Mouse (Mus musculus) cerebellum, adult 9-11 months (tissue): ENCODE results near the gene Habp2.
"Not testable (repeated sequence)": the region's sequence is repeated elsewhere in the genome, so short reads cannot be mapped to it uniquely, and the experiment has no call there.

Source experiments
- DNase-seq: peaks from one replicate; pipeline ENCODE4 v3.0.0; 2022

Habp2 gene

DNA sequence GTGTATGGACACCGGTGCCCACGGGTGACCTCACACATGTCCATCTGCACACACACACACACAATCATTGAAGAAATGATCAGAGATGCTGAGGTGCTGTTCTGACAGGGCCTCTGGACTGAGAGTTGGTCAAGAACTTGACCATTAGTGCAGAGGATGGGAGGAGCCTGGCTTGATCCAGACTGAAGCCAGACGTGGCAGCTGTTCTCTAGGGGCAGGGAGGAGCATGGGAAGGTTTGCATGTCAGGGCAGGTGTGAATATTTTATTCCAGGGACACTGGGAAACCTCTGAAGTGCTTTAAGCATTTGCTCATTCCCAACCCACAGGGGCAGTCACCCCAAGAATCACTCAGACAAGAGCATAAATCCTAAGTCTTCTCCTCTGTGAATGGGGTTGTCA, 10.3 kb downstream of the Habp2 start:
- no peak for DNase-seq

DNA sequence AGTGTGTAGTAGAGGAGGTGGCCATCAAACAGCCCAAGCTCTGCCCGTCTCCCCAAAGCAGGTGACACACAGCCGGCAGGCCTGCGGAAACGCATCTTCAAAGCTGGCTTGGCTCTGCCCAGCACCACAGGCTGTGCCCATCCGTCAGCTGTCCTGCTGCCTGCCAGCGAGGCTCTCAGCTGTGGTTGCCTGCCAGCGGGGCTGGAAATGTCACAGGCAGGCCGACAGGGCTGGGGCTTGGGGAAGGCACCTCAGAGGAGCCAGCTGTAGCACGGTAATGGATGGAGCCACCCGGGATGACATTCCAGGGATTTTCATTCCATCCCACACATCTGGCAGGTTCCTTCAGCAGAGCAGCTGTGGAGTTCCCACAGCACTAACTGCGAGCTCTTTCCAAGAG, 13.9 kb downstream of the Habp2 start:
- DNase-seq: no peak

DNA sequence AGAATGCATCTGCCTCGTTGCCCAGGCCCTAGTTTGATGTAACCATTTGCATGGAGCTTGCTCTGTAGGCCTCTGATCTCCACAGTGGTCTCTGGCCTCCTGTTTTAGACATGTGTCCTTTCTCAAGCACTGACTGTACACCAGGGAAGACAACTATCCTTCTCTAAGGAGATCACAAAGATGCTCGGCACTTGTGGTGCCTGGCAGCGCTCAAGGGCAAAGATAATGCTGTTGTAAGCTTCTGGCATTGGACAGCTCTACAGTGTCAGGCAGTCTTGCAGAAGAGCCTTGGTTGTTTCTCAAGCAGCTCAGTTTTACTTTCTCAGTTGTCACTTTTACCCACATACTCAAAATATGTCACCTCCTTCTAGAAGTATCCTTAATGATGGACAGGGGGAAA, 29.6 kb downstream of the Habp2 start:
- no peak for DNase-seq

DNA sequence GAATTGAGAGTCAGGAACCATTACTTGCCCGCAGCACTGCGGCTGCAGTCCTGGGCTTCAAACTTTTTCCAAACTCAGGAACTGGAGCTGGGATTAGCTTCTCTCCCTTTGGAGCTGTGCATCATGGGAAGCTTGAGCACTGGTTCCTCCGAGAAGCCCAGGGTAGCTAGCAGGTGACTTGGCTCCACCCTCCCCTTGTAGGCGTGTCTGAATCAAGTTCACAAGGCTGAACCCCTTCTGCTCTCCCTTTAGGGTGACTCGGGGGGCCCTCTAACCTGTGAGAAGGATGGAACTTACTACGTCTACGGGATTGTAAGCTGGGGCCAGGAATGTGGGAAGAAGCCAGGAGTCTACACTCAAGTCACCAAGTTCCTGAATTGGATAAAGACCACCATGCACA, 32.3 kb downstream of the Habp2 start:
- no peak for DNase-seq

GRCm38 (mm10) chr19:56319629-56320028, 32.7 kb downstream of the Habp2 start:
- DNase-seq: no peak

DNA sequence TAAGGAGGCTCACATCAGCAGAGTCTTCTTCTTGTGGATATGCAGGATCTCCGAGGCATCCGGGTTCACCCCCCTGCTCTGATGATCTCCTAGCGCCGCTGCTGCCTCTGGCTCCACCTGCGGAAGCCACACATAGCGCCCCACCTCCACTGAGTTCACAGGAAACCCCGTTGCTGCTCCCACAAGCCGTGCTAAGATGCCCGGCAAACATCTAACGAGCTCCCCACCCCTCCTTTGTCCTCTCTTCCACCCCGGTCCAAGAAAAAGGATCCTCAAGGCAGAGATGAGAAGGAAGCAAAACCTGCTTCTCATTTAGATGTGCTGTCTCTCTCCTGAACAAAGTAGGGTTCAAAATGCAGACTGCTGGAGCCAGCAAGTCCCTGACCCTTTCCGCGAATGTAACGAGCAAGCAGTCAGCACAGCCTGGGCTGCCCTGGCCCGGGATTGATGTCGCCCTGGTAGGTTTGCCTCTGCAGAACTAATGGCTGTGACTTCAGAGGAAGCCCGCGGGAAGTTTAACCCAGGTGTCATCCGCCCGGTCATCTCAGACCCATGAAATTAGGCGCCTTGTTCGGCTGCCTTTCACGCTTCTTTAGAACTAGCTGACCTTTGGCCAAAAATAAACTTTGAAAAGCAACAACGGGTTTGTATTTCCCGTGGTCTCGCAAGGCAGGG, 33.4 kb downstream of the Habp2 start:
- DNase-seq: no peak

- no peak for DNase-seq
Measured at GRCm38 (mm10) chr19:56321303-56321920, 34.5 kb downstream of the Habp2 start.

DNA sequence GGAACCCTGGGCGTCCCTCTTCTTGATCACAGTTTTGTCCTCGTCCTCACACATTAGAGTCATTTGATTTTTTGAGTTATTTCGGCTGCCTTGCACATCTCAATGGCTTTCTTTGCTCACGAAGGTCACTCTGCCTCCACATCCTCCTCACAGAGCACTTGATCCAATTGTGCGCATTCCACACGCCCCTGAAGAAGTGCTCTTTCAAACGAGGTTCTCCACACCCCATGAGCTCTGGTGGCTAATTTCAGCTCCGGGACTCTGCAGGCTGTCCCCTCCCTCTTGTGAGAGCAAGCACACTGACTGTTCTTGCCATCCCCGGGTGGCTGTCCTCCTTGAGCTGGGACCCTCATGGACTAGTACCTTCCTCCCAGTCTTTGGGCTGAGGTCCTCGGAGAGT, 38.7 kb downstream of the Habp2 start:
- DNase-seq: no peak

DNA sequence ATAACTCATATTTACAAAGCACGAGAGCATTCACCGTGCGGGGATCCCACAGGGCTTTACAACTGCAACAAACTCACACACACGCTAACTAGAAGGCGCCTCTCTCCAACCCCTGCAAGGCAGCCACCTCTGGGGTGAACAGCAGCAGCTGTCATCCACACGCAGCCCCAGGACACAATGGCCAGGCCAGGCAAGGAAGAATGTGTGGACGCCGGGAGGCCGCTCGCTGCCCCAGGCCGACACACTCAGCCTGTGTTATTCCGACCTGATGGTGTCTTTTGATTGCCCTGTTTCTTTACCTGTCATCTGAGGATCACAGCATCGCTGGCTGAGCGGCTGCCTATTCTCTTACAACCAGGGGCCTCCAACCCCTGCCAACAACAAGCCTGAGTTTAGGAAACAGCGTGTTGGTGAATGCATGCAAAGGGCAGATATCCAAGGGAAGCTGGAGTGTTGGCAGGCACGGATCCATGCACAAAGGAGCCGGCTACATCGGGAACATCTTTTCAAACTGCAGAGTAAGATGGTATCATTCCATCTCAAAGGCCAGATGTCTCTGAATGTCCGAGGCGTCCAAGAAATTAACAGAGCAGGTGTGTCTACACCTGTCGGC, 39.4 kb downstream of the Habp2 start:
- no peak for DNase-seq

- no peak for DNase-seq
Measured at GRCm38 (mm10) chr19:56336321-56336720, 49.4 kb downstream of the Habp2 start.

DNA sequence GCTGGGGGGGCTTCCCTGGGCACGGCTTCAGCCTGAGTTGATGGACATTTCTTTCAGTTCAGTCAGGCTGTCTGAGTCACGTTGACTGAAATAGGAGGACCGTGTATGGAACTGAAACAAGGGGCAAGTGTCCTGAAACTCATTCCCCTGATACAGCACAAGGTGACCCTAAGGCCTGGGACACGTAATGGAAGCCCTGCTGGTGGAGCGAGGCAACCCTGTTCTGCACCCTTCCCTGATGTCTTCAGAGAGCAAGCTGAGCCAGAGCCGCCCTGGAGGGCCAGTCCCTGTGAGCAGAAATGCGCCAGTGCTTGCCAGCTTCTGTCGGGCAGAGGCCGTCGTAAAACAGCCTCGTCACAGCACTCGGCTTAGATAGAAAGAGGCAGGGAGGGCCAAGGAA, 49.9 kb downstream of the Habp2 start:
- DNase-seq: no peak

DNA sequence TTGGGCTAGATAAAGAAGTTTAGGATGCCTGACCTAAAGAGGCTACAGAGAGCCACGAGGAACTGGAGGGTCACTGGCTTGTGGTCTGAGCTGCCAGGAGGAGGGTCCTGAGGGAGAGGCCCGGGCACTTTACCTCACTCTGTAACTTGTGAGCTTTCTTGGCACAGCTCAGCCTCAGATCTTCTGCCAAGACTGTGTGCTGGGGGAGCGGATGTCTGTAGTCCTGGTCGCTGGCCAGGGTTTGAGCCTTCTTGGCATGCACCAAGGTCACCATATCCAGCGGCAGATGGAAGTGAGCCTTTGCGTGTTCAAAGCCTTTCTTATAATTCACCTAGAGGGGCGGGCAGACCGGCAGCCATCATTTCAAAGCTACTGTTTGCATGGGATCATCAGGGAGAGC, 55.1 kb downstream of the Habp2 start:
- DNase-seq: peak; percentile 34

DNA sequence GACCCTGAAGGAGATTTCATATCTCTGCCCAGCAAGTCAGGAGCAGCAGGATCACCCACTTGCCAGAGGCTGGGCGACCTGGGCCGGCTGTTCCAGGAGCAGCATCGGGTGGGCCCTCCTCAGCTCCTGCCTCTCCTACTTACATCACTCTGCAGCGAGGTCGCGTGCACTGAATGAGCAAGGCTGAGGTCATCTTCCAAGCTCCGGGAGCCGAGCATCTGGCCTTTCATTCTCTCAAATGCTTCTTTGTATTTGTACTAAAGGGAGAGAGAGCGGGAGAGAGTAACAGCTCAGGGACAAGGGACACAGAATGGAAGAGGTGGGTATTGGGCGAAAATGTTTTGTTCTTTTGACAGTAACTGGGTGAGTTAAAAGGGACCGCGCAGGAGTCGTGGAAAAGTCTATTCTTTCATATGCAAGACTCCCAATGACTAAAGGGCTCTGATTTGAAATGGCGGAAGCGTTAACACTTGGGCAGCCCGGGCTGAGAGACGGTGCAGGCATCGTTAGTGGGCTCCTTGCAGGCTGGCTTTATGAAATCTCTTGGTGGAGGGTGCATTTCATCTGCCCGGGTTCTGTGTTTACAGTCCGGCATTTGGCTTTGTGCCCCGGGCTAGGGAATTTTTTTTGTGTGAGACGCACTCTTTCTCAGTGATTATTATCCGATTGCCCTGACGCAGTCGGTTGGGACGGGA, 57.1 kb downstream of the Habp2 start:
- peak; percentile 12 for DNase-seq

DNA sequence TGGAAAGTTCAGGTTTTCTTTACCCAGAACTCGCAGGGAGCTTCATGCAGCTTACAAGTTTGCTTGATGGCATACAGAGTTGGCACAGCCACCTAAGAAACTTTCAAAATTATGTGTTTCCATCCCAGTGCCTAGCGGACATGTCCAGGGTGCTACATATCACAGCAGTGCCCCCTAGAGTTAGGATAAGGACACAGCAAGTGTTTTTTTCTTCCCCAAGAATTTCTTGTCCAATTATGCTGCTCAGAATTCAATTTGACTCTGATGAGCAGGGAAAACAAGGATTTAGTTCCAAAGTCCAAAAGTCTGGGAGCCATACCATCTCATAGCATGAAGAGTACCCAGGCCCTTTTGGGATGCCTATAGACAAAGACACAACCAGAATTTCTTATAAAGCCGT, 59.1 kb downstream of the Habp2 start:
- no peak for DNase-seq

GRCm38 (mm10) chr19:56346750-56347149, 59.8 kb downstream of the Habp2 start:
- DNase-seq: no peak

DNA sequence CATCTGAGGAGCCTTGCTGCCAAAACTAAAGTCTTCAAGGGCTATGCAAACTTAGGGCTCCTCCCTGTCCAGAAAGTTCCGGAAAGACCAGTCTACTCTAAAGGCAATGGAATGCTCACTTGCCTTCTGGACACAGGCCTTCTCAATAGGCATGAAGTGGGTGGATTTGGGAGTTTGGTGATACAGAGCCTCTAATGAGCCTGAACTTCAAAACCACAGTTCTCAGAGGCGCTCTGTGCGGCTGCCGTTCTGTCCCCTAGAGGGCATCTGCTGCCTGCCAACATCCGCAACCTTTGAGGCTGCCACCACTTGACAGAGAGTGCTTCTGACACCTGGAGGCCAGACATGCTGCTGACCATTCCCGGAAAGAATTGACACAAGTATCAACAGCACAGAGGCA, 62.4 kb downstream of the Habp2 start:
- DNase-seq: no peak

DNA sequence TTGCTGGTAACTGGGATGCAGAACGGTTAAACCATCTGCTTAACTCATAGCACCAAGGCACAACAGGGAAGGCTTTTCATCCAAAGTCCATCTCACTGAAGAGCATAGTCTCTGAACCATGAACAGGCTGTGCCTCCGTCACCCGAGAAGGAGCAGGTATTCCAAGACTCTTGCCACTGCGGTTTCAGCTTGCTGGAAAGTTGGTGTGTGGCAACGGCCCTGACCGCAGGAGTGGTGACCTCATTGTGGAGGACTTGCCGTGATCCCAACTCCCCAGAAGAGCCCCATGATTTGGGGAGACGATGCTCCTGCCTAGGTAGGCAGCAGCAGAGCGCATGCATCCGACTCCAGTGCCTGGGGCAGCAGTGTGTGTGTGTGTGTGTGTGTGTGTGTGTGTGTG, 66.8 kb downstream of the Habp2 start:
- no peak for DNase-seq

- no peak for DNase-seq
Measured at GRCm38 (mm10) chr19:56355201-56355600, 68.3 kb downstream of the Habp2 start.

- no peak for DNase-seq
Measured at GRCm38 (mm10) chr19:56356480-56357373, 69.8 kb downstream of the Habp2 start.

GRCm38 (mm10) chr19:56357374-56357708, 70.4 kb downstream of the Habp2 start:
- not testable (repeated sequence) for DNase-seq

GRCm38 (mm10) chr19:56358890-56359289, 72.0 kb downstream of the Habp2 start:
- DNase-seq: no peak

- DNase-seq: no peak
Measured at GRCm38 (mm10) chr19:56363721-56364460, 77.0 kb downstream of the Habp2 start.
